Mouse (Mus musculus) embryonic facial prominence, embryonic 11.5 days (tissue): ENCODE data around the gene Dpf2. TPM values are rescaled to one million over a fixed set of nuclear protein-coding genes. Genes with fewer than 3 reads are reported as not detected.

ENCODE experiments used
- ATAC-seq: fragments of 200-750 bp; cut with Nextera tagmentation; replicated peaks from 2 replicates; pipeline ENCODE4 v1.8.0; 2017; ENCODE audit warnings: low read depth; ENCODE audit not compliant: insufficient number of reproducible peaks, low FRiP score, low TSS enrichment
- DNase-seq: peaks from one replicate; pipeline ENCODE4 v3.0.0-alpha.2; 2015; ENCODE audit warnings: low spot score
- H3K27ac ChIP-seq: fragments of 300-500 bp; sonication (generic); replicated peaks from 2 replicates; pipeline ENCODE4 v1.5.1; 2014; ENCODE audit warnings: mild to moderate bottlenecking, low read depth, low read length, control low read depth
- H3K27me3 ChIP-seq: fragments of 300-500 bp; sonication (generic); 2 replicates; pipeline ENCODE4 v1.6.1; 2014; ENCODE audit warnings: mild to moderate bottlenecking, low read length, moderate library complexity, mixed read lengths; ENCODE audit not compliant: control insufficient read depth, insufficient read depth
- H3K36me3 ChIP-seq: fragments of 300-500 bp; sonication (generic); replicated peaks from 2 replicates; pipeline ENCODE4 v1.6.1; 2014; ENCODE audit warnings: low read depth, mild to moderate bottlenecking, low read length, moderate library complexity, mixed read lengths; ENCODE audit not compliant: control insufficient read depth, insufficient read depth
- H3K4me1 ChIP-seq: fragments of 300-500 bp; sonication (generic); 2 replicates; pipeline ENCODE4 v1.6.1; 2014; ENCODE audit warnings: low read length, mixed read lengths; ENCODE audit not compliant: control insufficient read depth, insufficient read depth
- H3K4me2 ChIP-seq: fragments of 300-500 bp; sonication (generic); 2 replicates; pipeline ENCODE4 v1.6.1; 2014; ENCODE audit warnings: low read depth, mild to moderate bottlenecking, control low read depth, low read length, moderate library complexity
- H3K4me3 ChIP-seq: fragments of 300-500 bp; sonication (generic); 2 replicates; pipeline ENCODE4 v1.5.1; 2014; ENCODE audit warnings: low read depth, low read length, control low read depth
- H3K9ac ChIP-seq: fragments of 300-500 bp; sonication (generic); replicated peaks from 2 replicates; pipeline ENCODE4 v1.6.1; 2014; ENCODE audit warnings: mild to moderate bottlenecking, control low read depth, low read length
- H3K9me3 ChIP-seq: fragments of 300-500 bp; sonication (generic); replicated peaks from 2 replicates; pipeline ENCODE4 v1.6.1; 2016; ENCODE audit warnings: mild to moderate bottlenecking, low read length, inconsistent platforms, mixed read lengths; ENCODE audit not compliant: control insufficient read depth
- WGBS: fragments of 180-500 bp; shearing (Covaris S2); extraction: QIAGEN DNeasy Blood & Tissue Kit; methylation state at CpG from one replicate; pipeline ENCODE4 v1.1.7; 2014; 5-methylcytosine and 5-hydroxymethylcytosine counted together
- polyA plus RNA-seq: library from polyadenylated mRNA; unstranded; fragments of >200 nt; fragmentation: Nextera tagmentation; extraction: Ambion mirVana; gene quantifications from 2 replicates; pipeline ENCODE4 v1.2.1, GENCODE M21; 2014

The Dpf2 gene
- polyA plus RNA-seq, 1 experiment from 2014 or later = 202 TPM

- H3K27ac ChIP-seq = no peak overlapping the region
Observed at GRCm38 (mm10) chr19:5940656-5941055, 27.8 kb upstream of the Dpf2 start.

GRCm38 (mm10) chr19:5940173-5940572 is 27.4 kb upstream of the Dpf2 start:
- ATAC-seq = no peak
- Histone ChIP-seq H3K27me3 (no peaks in the 10 kb centered on the region), H3K9me3 (no peaks in the 10 kb centered on the region), H3K4me3 (no peak overlapping the region), H3K4me2 (no peak overlapping the region), H3K9ac (no peak overlapping the region), H3K36me3 (no peaks in the 10 kb centered on the region; the same call in none of the 2 replicates), H3K27ac (no peak overlapping the region), H3K4me1 (no peaks in the 10 kb centered on the region)
- 73% methylated on average over 4 of the region's 4 CpGs for WGBS
- no peak for DNase-seq

More at GRCm38 (mm10) chr19:5940656-5941055, 27.8 kb upstream of the Dpf2 start:
- ATAC-seq (no peak), DNase-seq (no peak)
- Histone ChIP-seq H3K27me3 (no peaks in the 10 kb centered on the region), H3K9me3 (no peaks in the 10 kb centered on the region), H3K4me2 (no peak overlapping the region), H3K36me3 (no peaks in the 10 kb centered on the region; the same call in none of the 2 replicates), H3K4me3 (no peak overlapping the region), H3K4me1 (no peaks in the 10 kb centered on the region), H3K9ac (no peak overlapping the region)
- WGBS = 95% methylated on average over 10 of the region's 10 CpGs

- Histone ChIP-seq H3K4me1 (no peaks in the 10 kb centered on the region), H3K9me3 (no peaks in the 10 kb centered on the region), H3K9ac (no peak overlapping the region), H3K4me2 (no peak overlapping the region), H3K36me3 (no peaks in the 10 kb centered on the region; the same call in none of the 2 replicates), H3K4me3 (no peak overlapping the region), H3K27me3 (no peaks in the 10 kb centered on the region), H3K27ac (no peak overlapping the region)
- ATAC-seq (no peak), DNase-seq (no peak)
- whole genome bisulfite sequencing = 86% methylated on average over 5 of the region's 5 CpGs
Observed at GRCm38 (mm10) chr19:5939715-5940114, 26.9 kb upstream of the Dpf2 start.

GRCm38 (mm10) chr19:5938516-5938915 is 25.7 kb upstream of the Dpf2 start:
- no peak overlapping the region for H3K4me3 ChIP-seq
- H3K9ac ChIP-seq = no peak overlapping the region
- H3K27me3 ChIP-seq = no peaks in the 10 kb centered on the region
- ATAC-seq (no peak), DNase-seq (no peak)
- H3K27ac ChIP-seq = no peak overlapping the region
- H3K4me1 ChIP-seq = no peaks in the 10 kb centered on the region
- 86% methylated on average over 6 of the region's 6 CpGs for WGBS
- H3K4me2 ChIP-seq = no peak overlapping the region
- H3K9me3 ChIP-seq = no peaks in the 10 kb centered on the region
- H3K36me3 ChIP-seq = no peaks in the 10 kb centered on the region; the same call in none of the 2 replicates

- WGBS = 44% methylated on average over 14 of the region's 14 CpGs
- Histone ChIP-seq H3K4me3 (no peak overlapping the region), H3K36me3 (no peaks in the 10 kb centered on the region; the same call in none of the 2 replicates), H3K9me3 (no peaks in the 10 kb centered on the region), H3K27me3 (no peaks in the 10 kb centered on the region), H3K4me2 (no peak overlapping the region), H3K9ac (no peak overlapping the region), H3K27ac (no peak overlapping the region), H3K4me1 (no peaks in the 10 kb centered on the region)
- DNase-seq (no peak), ATAC-seq (no peak)
Observed at GRCm38 (mm10) chr19:5937836-5938406, 25.1 kb upstream of the Dpf2 start.

- H3K4me3 ChIP-seq = no peak overlapping the region
- H3K4me2 ChIP-seq = no peak overlapping the region
- no peaks in the 10 kb centered on the region; the same call in none of the 2 replicates for H3K36me3 ChIP-seq
- H3K4me1 ChIP-seq = no peaks in the 10 kb centered on the region
- H3K27ac ChIP-seq = no peak overlapping the region
- no peaks in the 10 kb centered on the region for H3K27me3 ChIP-seq
- ATAC-seq (no peak), DNase-seq (no peak)
- H3K9me3 ChIP-seq = no peaks in the 10 kb centered on the region
- WGBS = 78% methylated on average over 21 of the region's 21 CpGs
- H3K9ac ChIP-seq = no peak overlapping the region
Observed at GRCm38 (mm10) chr19:5937095-5937835, 24.5 kb upstream of the Dpf2 start.

GRCm38 (mm10) chr19:5935691-5936090 is 22.9 kb upstream of the Dpf2 start:
- no peak for ATAC-seq
- H3K27ac ChIP-seq = no peak overlapping the region
- 75% methylated on average over 5 of the region's 5 CpGs for WGBS
- H3K27me3 ChIP-seq = no peaks in the 10 kb centered on the region
- H3K4me2 ChIP-seq = no peak overlapping the region
- no peak for DNase-seq
- H3K4me3 ChIP-seq = no peak overlapping the region
- H3K9ac ChIP-seq = no peak overlapping the region
- no peaks in the 10 kb centered on the region; the same call in 1 of the 2 replicates for H3K36me3 ChIP-seq
- no peaks in the 10 kb centered on the region for H3K4me1 ChIP-seq
- no peaks in the 10 kb centered on the region for H3K9me3 ChIP-seq

GRCm38 (mm10) chr19:5935266-5935665 is 22.5 kb upstream of the Dpf2 start:
- no peaks in the 10 kb centered on the region; the same call in 1 of the 2 replicates for H3K36me3 ChIP-seq
- H3K27ac ChIP-seq = no peak overlapping the region
- H3K9ac ChIP-seq = no peak overlapping the region
- ATAC-seq (0 out of 2 replicates have a peak, but pooled peaks have one; percentile 34), DNase-seq (no peak)
- 55% methylated on average over 3 of the region's 3 CpGs for WGBS
- no peaks in the 10 kb centered on the region for H3K27me3 ChIP-seq
- H3K4me1 ChIP-seq = no peaks in the 10 kb centered on the region
- no peak overlapping the region for H3K4me3 ChIP-seq
- H3K4me2 ChIP-seq = no peak overlapping the region
- H3K9me3 ChIP-seq = no peaks in the 10 kb centered on the region
